Mouse (Mus musculus): ENCODE measurements around the gene Wdr26.

Wdr26 gene

GRCm38 (mm10) chr1:181234326-181235035, 22.7 kb upstream of the Wdr26 start:
- DNase-seq: peak; percentile 64

DNA sequence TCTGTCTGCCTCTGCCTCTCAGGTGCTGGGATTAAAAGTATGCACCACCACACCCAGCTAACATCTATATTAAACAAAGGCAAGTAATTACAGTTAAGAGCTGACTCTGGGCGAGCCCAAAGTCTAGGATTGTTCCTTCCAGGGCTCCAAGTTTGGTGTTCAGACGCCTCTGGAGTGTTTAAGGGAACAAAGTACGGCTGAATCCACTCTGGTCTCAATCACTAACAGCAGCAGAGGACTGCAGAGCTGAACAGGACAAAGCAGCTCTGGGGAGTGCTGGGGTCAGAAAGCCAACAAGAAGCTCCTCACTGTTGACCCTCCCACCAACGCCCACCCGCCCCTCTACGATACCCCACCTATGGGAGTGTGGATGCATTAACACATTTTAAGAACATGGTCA, 21.9 kb upstream of the Wdr26 start:
- DNase-seq: no peak

DNA sequence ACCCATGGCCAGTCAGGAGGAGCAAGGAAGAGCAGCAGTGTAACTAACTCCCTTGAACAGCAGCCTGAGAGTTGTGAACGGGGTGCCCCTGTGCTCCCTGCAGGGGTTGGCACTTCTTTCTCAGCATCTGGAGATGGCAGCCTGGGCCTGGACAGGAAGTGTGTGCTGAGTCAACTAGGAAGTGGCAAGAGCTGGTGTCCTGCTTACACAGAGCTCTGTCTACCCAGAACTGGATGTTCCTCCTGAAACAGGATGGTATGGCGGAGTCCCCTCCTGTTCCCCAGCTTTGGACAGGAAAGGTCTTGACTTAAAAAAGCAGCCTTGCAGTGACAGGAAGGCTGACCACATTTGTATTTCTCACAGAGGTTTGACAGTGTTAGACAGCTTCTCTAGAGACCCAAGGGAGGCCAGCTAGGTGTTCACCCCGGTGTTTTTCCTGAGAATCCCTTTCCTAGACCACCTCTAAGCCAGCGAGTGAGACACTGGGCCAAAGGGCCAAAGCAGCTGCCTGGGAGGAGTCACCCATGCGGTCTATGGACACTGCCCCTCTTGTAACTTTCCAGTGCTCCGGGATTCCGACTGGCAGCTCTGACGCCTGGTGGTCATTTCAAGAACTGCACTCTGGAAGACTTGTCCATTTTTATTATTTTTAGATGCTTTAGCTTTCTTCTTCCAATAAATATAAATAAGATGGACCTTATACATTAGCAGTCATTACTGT, 20.7 kb upstream of the Wdr26 start:
- peak; percentile 84 for DNase-seq

GRCm38 (mm10) chr1:181231821-181232220, 20.0 kb upstream of the Wdr26 start:
- DNase-seq: no peak

DNA sequence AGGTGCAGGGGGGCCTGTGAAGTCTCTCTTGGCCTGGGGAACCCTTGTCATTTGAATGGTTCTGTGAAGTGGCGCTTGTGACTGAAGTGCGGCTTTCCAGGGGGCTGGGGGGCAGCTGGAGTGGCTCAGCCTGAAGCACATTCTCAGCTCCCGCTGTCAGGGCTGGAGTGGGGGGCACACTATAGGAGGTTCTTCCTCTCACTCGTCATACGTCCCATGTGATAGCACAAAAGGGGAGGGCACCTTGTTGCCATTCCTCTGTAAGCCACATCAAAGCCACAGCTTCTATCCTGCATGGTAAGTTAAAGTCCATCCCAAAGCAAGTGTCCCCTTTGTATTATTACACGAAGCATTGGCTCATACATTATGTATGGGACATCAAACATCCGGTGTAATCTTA, 19.5 kb upstream of the Wdr26 start:
- DNase-seq: peak; percentile 40

DNA sequence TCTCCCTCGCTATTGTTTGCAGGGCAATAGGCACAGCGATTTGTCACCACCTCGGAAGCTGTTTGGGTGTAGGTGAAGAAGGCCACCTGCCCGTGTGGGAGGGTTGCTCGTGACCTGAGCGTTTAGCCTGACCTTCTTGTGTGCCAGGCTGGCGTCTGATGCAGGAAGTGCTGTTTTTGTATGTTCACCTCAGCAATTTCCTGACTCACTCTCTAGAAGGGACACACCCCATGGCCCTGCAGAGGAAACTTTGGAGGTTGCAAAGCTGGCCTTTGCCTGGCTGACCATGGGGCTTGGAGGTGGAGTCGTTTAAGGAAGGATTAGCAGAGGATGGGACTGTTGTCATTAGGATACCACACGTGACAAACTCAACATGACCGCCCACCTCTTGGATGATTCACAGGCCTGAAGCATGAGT, 18.9 kb upstream of the Wdr26 start:
- peak; percentile 65 for DNase-seq

DNA sequence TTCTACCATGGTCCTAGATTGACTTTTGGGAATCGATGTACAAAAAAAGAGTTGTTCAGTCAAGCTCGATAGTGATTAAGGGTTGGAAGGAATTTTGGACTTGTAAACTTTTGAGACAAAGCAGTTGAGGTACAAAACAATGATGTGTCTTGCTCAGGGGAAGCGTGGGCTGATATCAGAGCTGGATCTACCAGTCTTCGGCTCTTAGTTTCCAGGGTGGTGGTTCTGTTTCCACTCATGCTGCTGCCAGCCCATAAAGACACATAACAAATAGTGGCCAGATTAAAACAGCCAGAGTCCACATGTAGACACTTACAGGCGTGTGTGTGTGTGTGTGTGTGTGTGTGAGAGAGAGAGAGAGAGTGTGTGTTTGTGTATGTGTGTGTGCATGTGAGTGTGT, 17.2 kb upstream of the Wdr26 start:
- DNase-seq: no peak

DNA sequence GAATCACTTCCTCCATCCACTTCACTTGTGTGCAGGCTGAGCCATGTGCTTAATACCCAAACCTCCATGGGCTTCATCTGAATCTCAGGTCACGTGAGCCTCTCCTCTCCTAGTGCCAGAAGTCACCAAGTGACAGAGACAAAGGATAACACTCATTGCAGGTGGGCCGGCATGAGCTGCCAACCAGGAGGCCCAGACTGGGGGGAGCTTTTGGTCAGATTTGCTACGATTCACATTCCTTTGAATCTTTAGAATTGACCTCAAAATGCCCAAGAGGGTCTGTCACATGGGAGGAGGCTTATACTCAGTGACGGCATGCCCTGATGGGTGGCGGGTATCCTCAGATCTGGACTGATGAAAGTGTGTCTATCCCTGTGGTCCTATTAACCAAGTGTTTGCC, 16.8 kb upstream of the Wdr26 start:
- DNase-seq: no peak

- DNase-seq: peak; percentile 60
Measured at GRCm38 (mm10) chr1:181227804-181228203, 16.0 kb upstream of the Wdr26 start.

- DNase-seq: peak; percentile 37
Measured at GRCm38 (mm10) chr1:181226850-181227249, 15.0 kb upstream of the Wdr26 start.

GRCm38 (mm10) chr1:181225281-181225680, 13.5 kb upstream of the Wdr26 start:
- peak; percentile 4 for DNase-seq

GRCm38 (mm10) chr1:181222041-181222440, 10.2 kb upstream of the Wdr26 start:
- no peak for DNase-seq

- DNase-seq: no peak
Measured at GRCm38 (mm10) chr1:181216315-181216714, 4.5 kb upstream of the Wdr26 start.

GRCm38 (mm10) chr1:181214296-181215035, 2.7 kb upstream of the Wdr26 start:
- no peak for DNase-seq

DNA sequence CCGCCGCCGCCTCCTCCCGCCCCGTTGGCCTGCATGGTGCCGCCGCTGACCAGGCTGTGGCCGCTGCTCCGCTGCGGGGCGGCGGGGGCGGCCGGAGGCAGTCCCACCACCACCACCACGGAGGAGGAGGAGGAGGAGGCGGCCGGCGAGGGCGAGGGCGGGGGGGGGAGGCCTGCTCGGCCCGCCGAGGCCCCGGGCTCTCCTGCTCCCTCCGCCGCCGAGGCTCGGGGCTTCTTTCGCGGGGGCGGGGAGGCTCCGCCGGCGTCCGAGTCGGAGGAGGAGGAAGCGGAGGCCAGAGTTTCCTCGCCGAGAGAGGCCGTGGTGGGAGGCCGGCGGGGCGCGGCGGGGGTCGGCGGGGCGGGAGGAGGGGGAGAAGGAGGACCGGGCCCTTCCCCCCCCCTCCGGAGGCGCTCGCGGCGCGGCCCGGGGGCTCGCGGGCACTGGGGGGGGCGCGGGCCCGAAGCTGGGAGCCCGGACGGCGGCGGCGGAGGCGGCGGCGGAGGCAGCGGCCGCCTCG, 340 bp downstream of the Wdr26 start:
- DNase-seq: no peak

GRCm38 (mm10) chr1:181210601-181211402, 999 bp downstream of the Wdr26 start:
- DNase-seq: peak; percentile 63

GRCm38 (mm10) chr1:181210147-181210546, 1.7 kb downstream of the Wdr26 start:
- DNase-seq: peak; percentile 31

- no peak for DNase-seq
Measured at GRCm38 (mm10) chr1:181199446-181199845, 12.4 kb downstream of the Wdr26 start.

- DNase-seq: no peak
Measured at GRCm38 (mm10) chr1:181188925-181189324, 22.9 kb downstream of the Wdr26 start.

DNA sequence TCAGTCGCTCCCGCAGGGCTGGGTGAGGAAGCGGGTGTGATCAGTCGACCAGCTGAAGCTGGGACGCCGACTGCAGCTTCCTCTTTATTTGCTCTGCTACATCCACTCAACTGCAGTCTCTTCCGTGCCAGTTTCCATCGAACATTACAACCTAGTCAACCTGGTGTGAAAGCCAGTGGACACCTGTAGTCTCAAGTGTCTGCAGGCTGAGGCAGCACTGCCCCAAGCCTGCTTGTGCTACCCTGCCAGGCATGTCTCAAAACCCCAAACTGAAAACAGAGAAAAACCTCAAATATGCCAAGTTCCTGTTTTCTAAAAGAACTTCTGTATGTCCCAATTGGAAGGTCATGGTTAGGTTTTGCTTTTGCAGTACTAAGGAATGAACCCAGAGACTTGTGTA, 41.6 kb downstream of the Wdr26 start:
- peak; percentile 52 for DNase-seq

DNA sequence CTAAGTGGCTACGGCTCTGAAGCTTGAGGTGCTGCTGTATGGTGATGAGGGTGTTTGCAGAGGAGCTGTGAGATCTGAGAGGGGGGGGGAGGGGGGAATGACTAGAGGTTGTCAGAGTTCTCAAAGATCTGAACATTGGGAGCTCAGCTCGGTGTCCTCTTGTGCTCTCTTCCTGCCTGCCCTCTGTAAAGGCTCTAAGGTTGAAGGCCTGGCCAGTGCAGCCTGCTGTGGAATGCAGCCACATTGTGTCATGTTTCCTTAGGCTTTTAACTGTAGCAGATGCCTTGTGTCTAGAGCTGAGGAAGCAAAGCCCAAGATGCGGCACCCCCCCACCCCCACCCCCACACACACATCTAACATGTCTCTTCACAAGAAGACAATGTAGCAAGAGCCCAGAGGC, 43.4 kb downstream of the Wdr26 start:
- DNase-seq: no peak

- DNase-seq: no peak
Measured at GRCm38 (mm10) chr1:181167816-181168215, 44.0 kb downstream of the Wdr26 start.

DNA sequence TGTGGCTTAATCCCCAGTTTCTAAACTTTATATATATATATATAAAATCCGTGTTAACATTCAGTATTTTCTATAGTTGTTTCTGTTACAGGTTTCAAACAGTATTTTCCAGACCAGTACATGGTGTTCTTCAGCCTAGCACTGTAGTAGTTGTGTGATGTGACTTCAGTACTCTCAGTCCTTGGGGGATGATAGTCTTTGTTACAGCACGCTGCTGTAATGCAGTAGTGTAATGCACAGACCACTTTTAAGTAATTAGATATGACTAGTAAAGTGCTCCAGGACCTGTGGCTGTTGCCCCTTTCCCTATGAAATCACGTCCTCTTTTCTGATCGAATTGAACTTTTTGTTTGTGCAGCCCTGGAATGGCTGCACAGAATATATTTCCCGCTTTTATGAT, 60.3 kb downstream of the Wdr26 start:
- no peak for DNase-seq

Data from thymus, postnatal 4 days (tissue).